Mouse (Mus musculus) myocyte (in vitro differentiated cells): ENCODE measurements around the gene Mrps18a.

ENCODE experiments used
- MYOD1 ChIP-seq, 3 experiments: IDR thresholded peaks; one replicate each; pipeline ENCODE4 v1.6.1; 2011; ENCODE audit warnings: control low read depth in 2 of 3, low read depth in 2 of 3, mild to moderate bottlenecking in 2 of 3, moderate library complexity in 1 of 3; ENCODE audit not compliant: insufficient read length in 2 of 3, control insufficient read depth in 1 of 3
- MYOG ChIP-seq, 3 experiments: IDR thresholded peaks; one replicate each; pipeline ENCODE4 v1.6.1; 2011; ENCODE audit warnings: control low read depth in 2 of 3, low read depth in 2 of 3, mild to moderate bottlenecking in 2 of 3; ENCODE audit not compliant: insufficient read length in 2 of 3, control insufficient read depth in 1 of 3, insufficient read depth in 1 of 3
- POLR2A ChIP-seq: IDR thresholded peaks from one replicate; pipeline ENCODE4 v1.6.1; 2011; ENCODE audit warnings: low read depth, mild to moderate bottlenecking, control low read depth, moderate library complexity; ENCODE audit not compliant: insufficient read length
- POLR2AphosphoS2 ChIP-seq: IDR thresholded peaks from one replicate; pipeline ENCODE4 v1.6.1; 2011; ENCODE audit warnings: low read depth, control low read depth; ENCODE audit not compliant: insufficient read length
- TCF12 ChIP-seq: IDR thresholded peaks from one replicate; pipeline ENCODE4 v1.6.1; 2011; ENCODE audit warnings: mild to moderate bottlenecking, control low read depth; ENCODE audit not compliant: poor library complexity, insufficient read depth, severe bottlenecking
- USF1 ChIP-seq: IDR thresholded peaks from one replicate; pipeline ENCODE4 v1.6.1; 2011; ENCODE audit warnings: low read depth, mild to moderate bottlenecking, control low read depth, moderate library complexity

DNA sequence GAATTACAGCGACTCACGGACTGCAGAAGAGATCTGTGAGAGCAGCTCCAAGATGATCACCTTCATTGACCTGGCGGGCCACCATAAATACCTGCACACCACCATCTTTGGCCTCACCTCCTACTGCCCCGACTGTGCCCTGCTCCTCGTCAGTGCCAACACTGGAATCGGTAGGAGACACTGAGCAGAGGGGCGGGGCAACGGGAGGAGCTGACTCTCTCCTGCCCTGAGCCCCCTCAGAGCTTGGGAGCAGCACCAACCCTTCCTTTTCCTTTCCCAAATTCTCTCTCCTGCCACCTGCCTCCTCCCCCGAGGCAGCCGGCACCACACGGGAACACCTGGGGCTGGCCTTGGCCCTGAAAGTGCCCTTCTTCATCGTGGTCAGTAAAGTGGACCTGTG is 54.7 kb downstream of the Mrps18a start:
- TF ChIP-seq POLR2A: no peak
- TF ChIP-seq MYOD1 (IDR thresholded peaks at IDR 0.05; ENCODE audit: control insufficient read depth in 1 of 3, insufficient read length in 2 of 3, low read depth in 2 of 3): no peak
- peak; percentile 50 for TF ChIP-seq POLR2AphosphoS2
- no peak for TF ChIP-seq MYOG (IDR thresholded peaks at IDR 0.05; ENCODE audit: control insufficient read depth in 1 of 3, insufficient read depth in 1 of 3, insufficient read length in 2 of 3, low read depth in 2 of 3)
- no peak for TF ChIP-seq TCF12
- no peak for TF ChIP-seq USF1
